Mouse (Mus musculus): ENCODE measurements around the gene Rpa3. TPM values are rescaled to one million over a fixed set of nuclear protein-coding genes. Genes with fewer than 3 reads are reported as not detected.

Rpa3 gene
- 97.2 and 111 TPM in 2 replicates for polyA plus RNA-seq (2015; fragmentation: Nextera tagmentation; extraction: Ambion mirVana)

DNA sequence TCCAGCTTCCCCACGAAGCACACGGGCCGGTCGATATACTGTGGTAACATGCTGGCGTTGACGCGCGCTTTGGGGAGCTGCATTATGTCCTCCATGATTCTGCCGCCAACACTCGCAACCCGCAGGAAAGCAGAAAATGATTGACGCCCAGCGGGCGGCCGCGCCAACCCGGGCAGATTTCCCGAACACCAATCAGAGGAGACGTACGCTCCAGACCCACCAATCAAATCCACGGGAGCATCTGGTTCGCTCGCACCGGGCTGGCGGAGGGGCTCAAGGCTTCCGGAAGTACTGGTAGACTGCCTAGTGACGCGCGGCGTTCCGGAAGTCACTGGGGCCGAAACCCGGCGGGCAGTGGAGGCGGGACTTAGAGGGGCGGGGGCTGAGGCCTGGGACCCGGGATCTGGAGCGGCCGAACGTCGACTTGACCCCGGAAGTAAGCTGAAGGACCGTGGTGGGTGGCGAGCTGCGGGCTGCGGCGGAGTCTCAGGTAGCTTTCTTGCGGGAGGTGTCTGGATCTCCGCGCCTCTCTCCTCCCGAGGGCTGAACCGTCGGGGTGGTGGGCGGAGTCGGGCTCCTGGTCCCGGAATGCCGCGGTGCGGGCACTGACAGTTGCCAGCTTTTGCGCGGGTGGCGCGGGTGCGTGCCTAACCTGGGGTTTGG is at the start of gene Rpa3, which contains the start of the genes Umad1 and Gm45062:
Gene Rpa3 (minus strand): TSS at position 170 of the 663 bp plus-strand sequence.
Gene Umad1 (plus strand): TSS at position 285 of the 663 bp plus-strand sequence.
Gene Gm45062 (plus strand): TSS at position 447 of the 663 bp plus-strand sequence.
- peak; percentile 100 for ATAC-seq (ENCODE audit: insufficient number of reproducible peaks, low FRiP score, low TSS enrichment, low read depth)
- Histone ChIP-seq H3K27me3 (no peaks in the 10 kb centered on the region), H3K4me2 (peak within 1 kb of the TSS; percentile 81), H3K27ac (peak within 1 kb of the TSS; percentile 89), H3K4me1 (peaks cover 7% of the 10 kb centered on the region), H3K4me3 (peak within 1 kb of the TSS; percentile 96), H3K9ac (peak within 1 kb of the TSS; percentile 65), H3K36me3 (no peaks in the 10 kb centered on the region), H3K9me3 (no peaks in the 10 kb centered on the region)
- under 1% methylated on average over 64 of the region's 64 CpGs for WGBS

DNA sequence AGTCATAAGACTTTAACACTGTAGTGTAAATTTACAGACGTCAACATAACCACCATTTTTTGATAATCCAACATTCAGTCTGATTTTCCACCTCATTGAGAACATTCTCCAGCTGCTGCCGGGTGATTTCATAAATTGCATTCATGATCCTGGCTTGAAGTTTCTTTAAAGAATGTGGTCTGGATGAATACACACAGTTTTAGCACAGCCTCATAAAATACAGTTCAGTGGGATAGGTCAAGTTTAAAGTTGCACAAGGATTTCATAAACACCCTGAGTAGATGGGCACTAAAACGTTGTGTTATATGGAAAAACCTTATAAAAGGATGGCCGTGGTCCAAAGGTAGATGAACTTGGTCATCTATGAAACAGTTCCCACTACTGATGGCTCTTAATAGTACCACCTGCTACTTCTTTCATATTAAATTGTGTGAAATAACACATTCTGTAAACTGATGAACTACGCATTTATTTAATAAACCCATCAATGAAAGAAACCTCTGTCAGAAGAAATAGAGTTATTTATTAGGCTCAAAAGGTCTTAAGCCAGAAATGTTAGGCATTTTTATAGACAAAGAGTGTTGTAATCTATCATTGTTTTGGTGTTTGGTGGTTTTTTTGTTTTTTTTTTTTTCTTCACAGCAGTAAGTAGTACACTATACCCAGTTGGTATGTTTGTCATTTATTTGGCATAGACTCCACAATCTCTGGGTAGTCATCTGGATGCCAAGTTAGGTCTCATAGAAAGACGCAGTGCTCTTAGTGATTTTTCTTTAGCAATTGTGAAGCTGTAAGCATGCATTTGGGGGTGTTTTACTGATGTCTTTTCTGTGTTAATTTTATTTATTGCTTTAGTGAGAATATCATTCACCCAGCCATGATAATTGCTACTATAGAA is 49.2 kb upstream of the Rpa3 start:
- Histone ChIP-seq H3K9me3 (no peaks in the 10 kb centered on the region), H3K9ac (no peak overlapping the region), H3K27me3 (no peaks in the 10 kb centered on the region), H3K4me3 (no peak overlapping the region), H3K36me3 (no peaks in the 10 kb centered on the region), H3K4me2 (no peak overlapping the region), H3K27ac (no peak overlapping the region), H3K4me1 (no peaks in the 10 kb centered on the region)
- peak; percentile 71; the same call in 1 of the 2 replicates for ATAC-seq (ENCODE audit: insufficient number of reproducible peaks, low FRiP score, low TSS enrichment, low read depth)
- 37% methylated on average over 6 of the region's 6 CpGs for WGBS

DNA sequence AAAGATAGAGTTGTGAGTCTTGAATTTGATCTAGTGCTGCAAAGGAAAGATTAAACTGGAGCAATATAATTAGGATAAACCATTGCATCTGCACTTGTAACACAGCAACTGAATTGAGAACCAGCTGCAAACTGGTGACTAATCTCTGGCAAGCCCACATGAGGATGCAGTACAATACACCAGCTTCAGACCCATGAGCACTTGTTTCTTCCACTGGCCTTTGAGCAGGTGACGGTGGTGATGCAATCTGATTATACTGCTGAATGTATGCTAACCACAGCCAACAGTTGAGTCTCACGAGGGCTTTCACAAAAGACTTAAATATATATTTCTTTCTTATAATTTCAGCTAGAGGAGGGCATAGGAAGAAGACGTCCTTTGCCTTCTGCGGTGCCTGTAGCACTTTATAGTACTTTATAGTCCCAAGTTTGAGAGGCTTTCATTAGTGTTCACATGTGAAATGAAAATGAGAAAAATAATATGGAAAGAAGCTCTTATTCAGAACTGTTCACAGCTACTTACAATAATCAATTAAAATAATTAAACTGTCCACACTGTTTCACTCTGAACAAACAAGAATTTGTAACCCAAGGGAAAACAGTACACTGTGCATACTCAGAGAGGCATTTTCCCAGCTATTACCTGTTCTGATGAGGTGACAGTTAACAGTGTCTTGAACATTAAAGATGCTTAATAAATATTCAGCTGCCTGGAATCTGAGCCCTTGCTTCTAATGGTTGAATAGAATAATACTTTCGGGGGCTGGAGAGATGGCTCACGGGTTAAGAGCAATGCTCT is 40.3 kb upstream of the Rpa3 start:
- Histone ChIP-seq H3K27ac (no peak overlapping the region), H3K36me3 (no peaks in the 10 kb centered on the region), H3K9ac (no peak overlapping the region), H3K27me3 (no peaks in the 10 kb centered on the region), H3K9me3 (no peaks in the 10 kb centered on the region), H3K4me1 (no peaks in the 10 kb centered on the region), H3K4me3 (no peak overlapping the region), H3K4me2 (no peak overlapping the region)
- WGBS: 75% methylated on average over 6 of the region's 6 CpGs
- no peak for ATAC-seq (ENCODE audit: insufficient number of reproducible peaks, low FRiP score, low TSS enrichment, low read depth)

DNA sequence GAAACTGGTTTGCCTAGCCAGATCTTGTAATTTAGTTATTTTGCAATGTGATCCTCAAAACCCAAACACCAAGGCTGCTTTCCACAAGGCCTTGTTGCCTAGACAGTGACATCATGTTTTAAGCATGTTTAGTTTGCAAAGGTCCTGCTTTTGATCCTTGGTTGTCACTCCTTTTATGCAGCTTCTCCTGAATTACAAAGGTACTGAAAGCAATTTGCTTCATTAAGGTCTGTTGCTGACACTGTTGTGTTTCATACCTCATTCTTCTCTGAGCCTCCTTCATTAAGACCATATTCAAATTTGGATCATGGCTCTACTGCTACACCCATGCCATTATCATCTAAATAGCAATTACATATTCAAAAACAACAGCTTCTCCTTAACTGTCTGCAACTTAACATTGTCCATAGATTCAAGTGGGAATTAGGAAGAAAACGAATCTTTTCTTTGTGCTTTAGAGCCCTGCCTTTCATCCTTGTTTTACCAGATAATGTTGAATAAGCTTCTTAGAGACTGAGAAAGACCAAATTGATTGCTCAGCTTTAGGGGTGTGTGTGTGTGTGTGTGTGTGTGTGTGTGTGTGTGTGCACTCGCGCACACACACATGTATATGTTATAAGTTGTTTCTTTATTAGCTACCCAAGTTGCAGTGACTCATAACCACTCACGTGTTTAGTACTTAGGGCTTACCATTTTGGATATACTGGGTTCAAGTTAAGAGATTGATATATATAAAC is 35.2 kb upstream of the Rpa3 start:
- no peaks in the 10 kb centered on the region for H3K27me3 ChIP-seq
- H3K4me1 ChIP-seq: no peaks in the 10 kb centered on the region
- ATAC-seq (ENCODE audit: insufficient number of reproducible peaks, low FRiP score, low TSS enrichment, low read depth): no peak
- no peaks in the 10 kb centered on the region for H3K36me3 ChIP-seq
- WGBS: 83% methylated on average over 4 of the region's 4 CpGs
- H3K9ac ChIP-seq: no peak overlapping the region
- H3K4me2 ChIP-seq: no peak overlapping the region
- no peaks in the 10 kb centered on the region for H3K9me3 ChIP-seq
- no peak overlapping the region for H3K4me3 ChIP-seq
- H3K27ac ChIP-seq: no peak overlapping the region

DNA sequence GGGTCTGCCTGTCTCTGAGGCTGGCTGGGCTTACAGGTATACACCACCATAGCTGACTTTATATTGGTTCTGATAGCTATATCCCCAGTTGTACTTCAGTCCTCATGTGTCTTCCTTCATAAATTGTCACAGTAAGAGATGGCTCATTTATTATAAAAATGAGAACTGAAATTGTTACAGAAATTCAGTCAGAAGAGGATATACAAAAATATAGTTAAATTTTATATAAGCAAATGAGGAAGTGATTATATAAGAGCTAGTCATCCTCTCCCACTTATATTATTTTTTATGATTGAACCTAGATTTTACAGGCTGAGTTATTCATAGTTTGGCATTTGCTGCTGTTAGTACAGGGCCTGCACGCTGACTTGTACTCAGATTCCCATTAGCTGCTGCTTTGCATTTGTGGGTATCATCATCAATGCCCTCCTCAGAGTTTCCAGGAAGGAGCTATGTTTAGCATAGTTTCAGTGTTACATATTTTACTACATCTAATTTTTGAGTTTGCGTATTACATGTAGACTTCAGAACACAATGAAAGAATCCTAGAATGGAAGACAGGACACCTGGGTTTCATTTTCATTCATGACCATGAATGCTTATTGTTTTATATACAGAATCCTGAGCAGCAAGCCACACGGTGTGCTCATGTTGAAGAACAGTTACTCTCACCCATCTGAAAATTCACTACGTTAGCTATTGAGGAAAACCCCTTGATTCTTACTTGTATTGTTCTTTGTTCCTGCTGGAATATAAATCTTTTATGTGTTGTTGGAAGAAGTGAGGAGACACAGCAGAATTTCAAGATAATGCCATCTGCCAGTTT is 30.0 kb upstream of the Rpa3 start:
- no peaks in the 10 kb centered on the region for H3K9me3 ChIP-seq
- H3K4me2 ChIP-seq: no peak overlapping the region
- H3K27ac ChIP-seq: no peak overlapping the region
- no peak for ATAC-seq (ENCODE audit: insufficient number of reproducible peaks, low FRiP score, low TSS enrichment, low read depth)
- no peaks in the 10 kb centered on the region for H3K36me3 ChIP-seq
- no peak overlapping the region for H3K9ac ChIP-seq
- H3K27me3 ChIP-seq: no peaks in the 10 kb centered on the region
- no peak overlapping the region for H3K4me3 ChIP-seq
- H3K4me1 ChIP-seq: no peaks in the 10 kb centered on the region
- WGBS: 70% methylated on average over 4 of the region's 4 CpGs

DNA sequence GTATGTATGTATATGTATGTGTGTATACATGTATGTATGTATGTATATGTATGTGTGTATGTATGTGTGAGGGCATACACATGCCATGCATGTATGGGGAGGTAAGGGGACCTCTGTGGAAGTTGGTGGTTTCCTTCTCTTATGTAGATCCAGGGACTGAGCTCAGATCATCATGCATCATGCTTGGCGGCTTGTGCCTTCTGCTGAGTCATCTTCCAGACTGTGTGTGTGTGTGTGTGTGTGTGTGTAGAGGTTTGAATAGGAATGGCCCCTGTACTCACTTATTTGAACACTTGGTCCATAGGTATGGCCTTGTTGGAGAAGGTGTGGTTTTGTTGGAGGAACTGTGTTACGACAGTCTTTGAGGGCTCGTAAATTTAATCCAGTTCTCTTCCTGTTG is 27.2 kb upstream of the Rpa3 start:
- no peaks in the 10 kb centered on the region for H3K36me3 ChIP-seq
- no peaks in the 10 kb centered on the region for H3K27me3 ChIP-seq
- H3K9ac ChIP-seq: no peak overlapping the region
- H3K9me3 ChIP-seq: no peaks in the 10 kb centered on the region
- WGBS: 84% methylated on average over 3 of the region's 3 CpGs
- H3K27ac ChIP-seq: no peak overlapping the region
- H3K4me2 ChIP-seq: no peak overlapping the region
- ATAC-seq (ENCODE audit: insufficient number of reproducible peaks, low FRiP score, low TSS enrichment, low read depth): no peak
- no peak overlapping the region for H3K4me3 ChIP-seq
- H3K4me1 ChIP-seq: no peaks in the 10 kb centered on the region

DNA sequence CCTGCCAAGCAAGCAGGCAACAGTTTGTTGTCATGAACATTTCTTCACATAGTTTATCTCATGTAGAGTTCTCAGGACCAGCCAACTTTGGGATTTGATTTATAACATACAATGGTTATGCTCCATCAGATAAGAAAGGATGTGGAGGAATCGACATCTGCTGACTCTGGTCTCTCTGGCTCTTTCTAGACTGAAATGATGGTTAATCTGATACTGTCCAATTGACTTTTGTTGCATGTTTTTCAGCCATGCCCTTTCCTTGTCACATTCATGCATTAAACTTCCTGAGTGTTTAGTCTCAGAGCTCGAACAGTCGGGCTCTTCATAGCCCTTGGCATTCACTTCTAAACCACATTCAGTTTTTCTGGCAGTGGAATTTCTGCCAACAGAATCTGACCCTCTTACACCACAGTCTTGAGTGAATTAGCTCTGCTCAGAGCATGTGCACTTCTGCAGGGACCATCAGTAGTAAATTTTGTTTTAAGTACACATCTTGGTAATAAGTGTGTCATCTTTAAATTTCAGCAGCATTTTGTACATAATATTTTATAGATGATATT is 26.5 kb upstream of the Rpa3 start:
- Histone ChIP-seq H3K27me3 (no peaks in the 10 kb centered on the region), H3K9ac (no peak overlapping the region), H3K4me3 (no peak overlapping the region), H3K9me3 (no peaks in the 10 kb centered on the region), H3K4me1 (no peaks in the 10 kb centered on the region), H3K27ac (no peak overlapping the region), H3K4me2 (no peak overlapping the region), H3K36me3 (no peaks in the 10 kb centered on the region)
- no peak for ATAC-seq (ENCODE audit: insufficient number of reproducible peaks, low FRiP score, low TSS enrichment, low read depth)
- 50% methylated on average over 3 of the region's 3 CpGs for WGBS

DNA sequence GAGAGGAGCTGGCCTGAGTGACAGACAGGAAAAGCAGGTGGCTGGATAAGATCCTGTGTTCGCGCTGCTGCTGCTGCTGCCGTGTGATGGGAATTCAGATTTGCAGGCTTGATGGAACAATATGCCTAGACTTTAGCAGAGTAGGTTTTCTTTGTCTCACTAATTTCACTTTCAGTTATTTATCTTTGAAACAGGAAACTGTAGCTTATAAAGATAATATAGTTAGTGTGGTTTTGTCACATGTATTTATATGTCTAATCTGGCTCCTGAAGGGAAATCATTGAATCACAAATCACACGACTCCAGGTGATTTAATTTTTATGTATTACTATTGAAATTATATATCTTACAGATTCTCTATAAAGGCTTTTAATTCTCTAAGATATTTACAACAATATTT is 24.3 kb upstream of the Rpa3 start:
- no peak for ATAC-seq (ENCODE audit: insufficient number of reproducible peaks, low FRiP score, low TSS enrichment, low read depth)
- H3K9me3 ChIP-seq: no peaks in the 10 kb centered on the region
- H3K27ac ChIP-seq: no peak overlapping the region
- no peaks in the 10 kb centered on the region for H3K27me3 ChIP-seq
- H3K36me3 ChIP-seq: no peaks in the 10 kb centered on the region
- no peak overlapping the region for H3K4me3 ChIP-seq
- no peaks in the 10 kb centered on the region for H3K4me1 ChIP-seq
- H3K4me2 ChIP-seq: no peak overlapping the region
- H3K9ac ChIP-seq: no peak overlapping the region
- 86% methylated on average over 4 of the region's 4 CpGs for WGBS

DNA sequence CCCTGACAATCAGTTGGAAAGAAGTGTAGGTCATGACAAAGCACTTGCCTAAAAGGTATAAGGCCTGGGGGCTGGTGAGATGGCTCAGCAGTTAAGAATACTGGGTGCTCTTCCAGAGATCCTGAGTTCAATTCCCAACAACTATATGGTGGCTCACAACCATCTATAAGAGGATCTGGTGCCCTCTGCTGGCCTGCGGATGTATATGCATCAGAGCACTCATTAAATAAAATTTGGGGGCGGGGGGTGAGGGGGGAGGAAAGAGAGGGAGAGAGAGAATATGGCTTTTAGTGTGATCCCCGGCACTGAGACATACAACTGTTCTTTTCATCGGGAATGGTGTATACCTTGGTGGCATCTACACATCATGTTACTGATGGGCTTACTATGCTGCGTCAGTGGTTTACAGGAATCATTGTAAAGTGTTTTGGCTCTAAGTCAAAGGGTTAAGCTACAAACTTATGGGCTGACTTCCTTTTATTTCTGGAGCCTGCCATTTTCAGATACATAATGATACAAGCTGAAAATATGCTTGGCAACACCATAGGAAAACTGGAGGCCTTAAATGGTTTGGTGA is 19.5 kb upstream of the Rpa3 start:
- Histone ChIP-seq H3K27ac (no peak overlapping the region), H3K4me3 (no peak overlapping the region), H3K4me2 (no peak overlapping the region), H3K9me3 (no peaks in the 10 kb centered on the region), H3K9ac (no peak overlapping the region), H3K4me1 (no peaks in the 10 kb centered on the region), H3K27me3 (no peaks in the 10 kb centered on the region), H3K36me3 (no peaks in the 10 kb centered on the region)
- no peak for ATAC-seq (ENCODE audit: insufficient number of reproducible peaks, low FRiP score, low TSS enrichment, low read depth)
- 72% methylated on average over 5 of the region's 5 CpGs for WGBS

DNA sequence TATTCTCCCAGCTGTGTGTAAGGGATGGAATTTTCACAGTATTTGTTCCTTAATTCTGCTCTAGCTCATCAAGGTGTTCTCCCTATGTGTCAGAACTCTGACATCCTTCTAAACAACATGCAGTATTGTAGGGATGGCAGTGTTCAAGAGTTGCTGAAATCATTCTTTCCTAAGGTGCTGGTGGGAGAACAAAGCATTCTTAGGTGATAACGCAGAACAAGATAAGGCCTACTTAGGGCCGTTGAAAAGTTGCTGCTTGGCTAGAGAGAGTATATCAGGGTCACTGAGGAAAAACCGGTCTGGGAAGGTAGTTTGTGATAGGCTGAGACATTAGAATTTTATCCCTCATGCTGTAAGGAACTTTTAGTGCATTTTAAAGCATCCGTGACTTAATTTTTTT is 17.5 kb upstream of the Rpa3 start:
- Histone ChIP-seq H3K4me3 (no peak overlapping the region), H3K4me1 (no peaks in the 10 kb centered on the region), H3K27me3 (no peaks in the 10 kb centered on the region), H3K9me3 (no peaks in the 10 kb centered on the region), H3K9ac (no peak overlapping the region), H3K27ac (no peak overlapping the region), H3K36me3 (0 out of 2 replicates have a peak, but pooled peaks cover 5% of the 10 kb centered on the region), H3K4me2 (no peak overlapping the region)
- 75% methylated on average over 4 of the region's 4 CpGs for WGBS
- ATAC-seq (ENCODE audit: insufficient number of reproducible peaks, low FRiP score, low TSS enrichment, low read depth): no peak
